In the genomic region with DNA sequence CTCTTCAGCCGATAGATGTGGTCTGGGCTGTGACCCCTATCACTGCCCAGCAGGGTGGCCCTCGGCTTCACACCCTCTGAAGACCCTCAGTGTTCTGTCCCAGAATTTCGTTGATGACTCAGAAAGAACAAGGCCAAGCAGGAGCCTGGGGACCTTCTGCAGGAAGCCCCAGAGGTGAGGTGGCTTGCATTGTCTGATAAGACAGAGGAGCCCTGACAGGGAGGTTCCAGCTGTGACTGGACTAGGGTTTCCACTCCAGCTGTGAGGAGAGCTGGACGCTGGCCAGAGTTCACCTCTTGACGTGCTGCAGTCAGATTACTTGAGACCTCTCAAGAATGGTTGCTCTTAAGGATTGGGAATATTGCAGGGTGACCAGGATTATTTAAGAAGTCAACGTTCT, we compare ENCODE assay signal across 7 mouse cellular contexts. TPM values are rescaled to one million over a fixed set of nuclear protein-coding genes. Genes with fewer than 3 reads are reported as not detected.
A peak's percentile ranks its signal among the peaks of the same experiment; 100 is the strongest.
DNase-seq lines count a peak whose midpoint lies in the region; ATAC-seq and TF ChIP-seq lines count a peak whose summit lies in the region.

No protein-coding gene starts in this region.

- H3K4me2 ChIP-seq in liver, embryonic 14.5 days (ENCODE audit: low read depth): peak overlapping the region; percentile 93

- H3K9me3 ChIP-seq in E14TG2a.4 (ENCODE audit: low read length): no peaks in the 10 kb centered on the region
- H3K9me3 ChIP-seq in hindbrain, embryonic 10.5 days: no peaks in the 10 kb centered on the region
- no peaks in the 10 kb centered on the region for H3K9me3 ChIP-seq in liver, embryonic 14.5 days (ENCODE audit: control insufficient read depth, low read length)

- H3K9ac ChIP-seq in liver, embryonic 14.5 days (replicated peaks): peak overlapping the region; percentile 90

- H3K36me3 ChIP-seq in E14TG2a.4 (ENCODE audit: insufficient read depth, low read length): peaks cover 52% of the 10 kb centered on the region
- peaks cover 48% of the 10 kb centered on the region for H3K36me3 ChIP-seq in hindbrain, embryonic 10.5 days
- peaks cover 18% of the 10 kb centered on the region for H3K36me3 ChIP-seq in liver, embryonic 14.5 days (replicated peaks; ENCODE audit: control insufficient read depth, insufficient read depth, low read depth)

- WGBS in hindbrain, embryonic 10.5 days: 13% methylated on average over 6 of the region's 6 CpGs
- 5% methylated on average over 6 of the region's 6 CpGs for WGBS in liver, embryonic 14.5 days (ENCODE audit: insufficient replicate concordance)

- DNase-seq in NIH3T3 (ENCODE audit: low read depth): peak; percentile 44
- no peak for DNase-seq in hindbrain, embryonic 10.5 days (ENCODE audit: low spot score)
- no peak for DNase-seq in liver, embryonic 14.5 days (ENCODE audit: low read depth in 3 of 3, low spot score in 3 of 3)
- DNase-seq in naive thymus-derived CD4-positive, alpha-beta T cell, adult 2 months (ENCODE audit: low read depth): peak; percentile 20
- DNase-seq in left cerebral cortex, adult 9 months (ENCODE audit: low spot score in 2 of 2): no peak
- no peak for DNase-seq in right cerebral cortex, postnatal 25 days

- H3K27me3 ChIP-seq in E14TG2a.4 (ENCODE audit: insufficient read depth, low read length): peaks cover 12% of the 10 kb centered on the region
- H3K27me3 ChIP-seq in hindbrain, embryonic 10.5 days (ENCODE audit: insufficient read depth, poor library complexity, severe bottlenecking): no peaks in the 10 kb centered on the region
- no peaks in the 10 kb centered on the region for H3K27me3 ChIP-seq in liver, embryonic 14.5 days (ENCODE audit: control insufficient read depth, insufficient read depth, low read length)

- TF ChIP-seq CTCF in E14TG2a.4 (conservative IDR thresholded peaks at IDR 0.05; ENCODE audit: low read length): no peak
- TF ChIP-seq CTCF in liver, embryonic 14.5 days (IDR thresholded peaks at IDR 0.05; ENCODE audit: low read depth): no peak

- ATAC-seq in liver, embryonic 14.5 days (ENCODE audit: insufficient read depth): no peak

- peaks cover 82% of the 10 kb centered on the region for H3K4me1 ChIP-seq in E14TG2a.4 (replicated peaks; ENCODE audit: low read depth, low read length)
- H3K4me1 ChIP-seq in hindbrain, embryonic 10.5 days (replicated peaks): peaks cover 67% of the 10 kb centered on the region
- H3K4me1 ChIP-seq in liver, embryonic 14.5 days (replicated peaks; ENCODE audit: control insufficient read depth in 2 of 2, insufficient read depth in 2 of 2, low read length in 1 of 2): peaks cover 25 to 33% of the 10 kb centered on the region in 2 experiments

- no peak for TF ChIP-seq EP300 in liver, embryonic 14.5 days (IDR thresholded peaks at IDR 0.05; ENCODE audit: low read depth)

- peak overlapping the region; percentile 97 for H3K27ac ChIP-seq in hindbrain, embryonic 10.5 days
- H3K27ac ChIP-seq in liver, embryonic 14.5 days: no peak overlapping the region

- peak overlapping the region; percentile 97 for H3K4me3 ChIP-seq in E14TG2a.4 (replicated peaks; ENCODE audit: low read length)
- H3K4me3 ChIP-seq in hindbrain, embryonic 10.5 days: peak overlapping the region; percentile 98
- H3K4me3 ChIP-seq in liver, embryonic 14.5 days (ENCODE audit: insufficient read depth in 1 of 2, low read depth in 2 of 2, low read length in 2 of 2): peak overlapping the region; percentile 73 to 85

RNA-seq across cellular contexts. Expression of a gene that starts 1.2 kb away (rescaled TPM):
- polyA plus RNA-seq in hindbrain, embryonic 10.5 days (2016; fragmentation: Nextera tagmentation; extraction: Ambion mirVana): 610 and 619 TPM in 2 replicates
- 146 and 164 TPM in 2 replicates for polyA plus RNA-seq in liver, embryonic 14.5 days (2012; rRNA removed)
- 161 and 173 TPM in 2 replicates for polyA plus RNA-seq in liver, embryonic 14.5 days (2014; fragmentation: Nextera tagmentation; extraction: Ambion mirVana)

RNA-seq across cellular contexts. Expression of a gene that starts 3.3 kb away (rescaled TPM):
- polyA plus RNA-seq in hindbrain, embryonic 10.5 days (2016; fragmentation: Nextera tagmentation; extraction: Ambion mirVana): 67.8 and 74.2 TPM in 2 replicates
- 21.4 and 26.7 TPM in 2 replicates for polyA plus RNA-seq in liver, embryonic 14.5 days (2012; rRNA removed)
- 72.8 and 81.7 TPM in 2 replicates for polyA plus RNA-seq in liver, embryonic 14.5 days (2014; fragmentation: Nextera tagmentation; extraction: Ambion mirVana)

RNA-seq across cellular contexts. Expression of a gene that starts 36.4 kb away (rescaled TPM):
- 23.0 and 25.7 TPM in 2 replicates for polyA plus RNA-seq in hindbrain, embryonic 10.5 days (2016; fragmentation: Nextera tagmentation; extraction: Ambion mirVana)
- 18.9 and 19.9 TPM in 2 replicates for polyA plus RNA-seq in liver, embryonic 14.5 days (2012; rRNA removed)
- polyA plus RNA-seq in liver, embryonic 14.5 days (2014; fragmentation: Nextera tagmentation; extraction: Ambion mirVana): 19.3 and 20.7 TPM in 2 replicates

Comparison
In these comparisons a context has a peak if more than half of its experiments do, and no peak if none do; other contexts are left out.
1. DNase-seq: peak in NIH3T3 (single experiment) and naive thymus-derived CD4-positive, alpha-beta T cell, adult 2 months (single experiment); none in hindbrain, embryonic 10.5 days (single experiment), liver, embryonic 14.5 days (0 of 3), left cerebral cortex, adult 9 months (0 of 2) and right cerebral cortex, postnatal 25 days (single experiment).
2. Peak in every context shown above with its lines, with median percentiles within 50 percentile points of each other: H3K4me3 ChIP-seq.